Mouse (Mus musculus): ENCODE measurements around the gene Triml1. TPM values are rescaled to one million over a fixed set of nuclear protein-coding genes. Genes with fewer than 3 reads are reported as not detected.

Gene Triml1
- polyA plus RNA-seq (2017; shearing (Covaris generic)), result under 1 TPM in 1 of 2 experiments, not detected in 1; 0.36 TPM

GRCm38 (mm10) chr8:43141386-43141785, at the start of gene Triml1:
Gene Triml1, minus strand, starts transcription at chr8:43141486.

GRCm38 (mm10) chr8:43180054-43180690, 38.9 kb upstream of the Triml1 start, which contains the start of gene Triml2:
Gene Triml2, plus strand, starts transcription at chr8:43180541.

Other genes starting within 250 kb of the Triml1 start
- gene Triml2, start 39.1 kb upstream of the Triml1 start, polyA plus RNA-seq (2017; shearing (Covaris generic)), result not detected
- not detected for gene Zfp42, start 165.5 kb upstream of the Triml1 start, polyA plus RNA-seq (2017; shearing (Covaris generic))

Data from activated CD4-positive, CD25-positive, alpha-beta regulatory T cell (primary cell).